Mouse (Mus musculus) heart, postnatal 14 days (tissue): ENCODE measurements around the gene Vti1a. TPM values are rescaled to one million over a fixed set of nuclear protein-coding genes. Genes with fewer than 3 reads are reported as not detected.

Experiments
- DNase-seq, 2 experiments: peaks; one replicate each; pipeline ENCODE4 v3.0.0; 2021 to 2022
- intact Hi-C: fragments of 180-260 bp; cut with DNase I; formaldehyde crosslinking; loops from one replicate; pipeline ENCODE4 v1.15.1; 2025
- total RNA-seq, 2 experiments: library from RNA; stranded (reverse); gene quantifications; 2 replicates each; pipeline ENCODE4 v1.2.3; 2021

Gene Vti1a
- total RNA-seq, 2 experiments from 2014 or later, result 16.0 to 16.7 TPM

DNA sequence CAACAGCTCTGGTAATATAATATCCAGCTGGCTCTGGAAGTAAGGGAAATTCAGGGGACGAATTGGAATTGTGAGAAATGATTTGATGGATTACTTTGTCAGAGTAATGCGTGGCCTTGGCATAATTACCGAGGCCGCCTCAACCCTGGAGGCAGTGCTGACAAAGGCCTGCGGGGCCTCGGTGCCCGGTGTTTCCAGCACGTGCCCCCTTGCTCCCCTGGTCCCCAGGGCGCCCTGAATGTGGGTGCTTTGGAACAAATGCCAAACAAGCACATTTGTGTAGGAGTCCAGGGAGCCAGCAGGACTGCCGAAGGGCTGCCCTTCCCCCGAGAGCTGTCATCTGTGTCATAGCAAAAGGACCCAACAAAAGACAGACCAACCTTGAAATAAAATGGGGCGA is 281.9 kb downstream of the Vti1a start:
- no peak for DNase-seq
- intact Hi-C loops, result no loop called here

DNA sequence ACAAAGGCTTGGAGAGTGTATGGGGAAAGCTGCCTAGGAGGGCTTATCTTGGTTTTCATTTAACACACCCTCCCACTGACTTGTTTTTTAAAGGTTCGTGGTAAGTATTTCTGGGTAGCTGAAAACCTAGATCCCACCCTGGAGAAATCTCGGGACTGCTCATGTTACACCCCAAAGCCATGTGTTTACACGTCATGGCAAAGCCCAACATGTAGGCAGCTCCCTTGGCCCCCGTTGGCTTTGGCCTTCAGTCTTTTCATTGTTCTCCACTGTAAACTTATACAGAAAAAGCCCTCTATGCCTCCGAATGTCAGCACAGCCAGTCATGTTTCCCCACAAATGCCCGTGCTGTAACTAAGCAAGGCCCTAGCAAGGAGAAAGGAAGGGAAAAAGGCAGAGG is 283.0 kb downstream of the Vti1a start:
- no peak for DNase-seq
- intact Hi-C loops, result no loop called here

DNA sequence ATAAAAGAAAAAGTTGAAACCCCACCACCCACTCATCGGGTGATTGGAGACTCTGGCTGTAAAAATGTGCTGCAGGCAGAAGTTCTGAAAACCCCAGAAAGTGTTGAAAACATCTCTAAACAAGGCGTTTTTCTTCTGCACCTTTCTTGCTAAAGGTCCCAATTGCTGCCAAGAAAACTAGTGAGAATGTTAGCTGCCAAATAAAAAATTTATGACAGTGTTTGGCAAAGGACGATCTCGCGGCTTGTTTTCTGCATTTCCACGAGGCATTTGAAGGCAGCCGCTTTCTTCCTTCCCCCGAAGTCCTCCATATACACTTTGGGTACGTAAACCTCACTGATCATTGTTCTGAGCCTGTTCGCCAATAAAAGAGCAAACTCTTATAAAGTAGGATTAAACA is 291.6 kb downstream of the Vti1a start:
- DNase-seq, result no peak
- intact Hi-C loops, result no loop called here

DNA sequence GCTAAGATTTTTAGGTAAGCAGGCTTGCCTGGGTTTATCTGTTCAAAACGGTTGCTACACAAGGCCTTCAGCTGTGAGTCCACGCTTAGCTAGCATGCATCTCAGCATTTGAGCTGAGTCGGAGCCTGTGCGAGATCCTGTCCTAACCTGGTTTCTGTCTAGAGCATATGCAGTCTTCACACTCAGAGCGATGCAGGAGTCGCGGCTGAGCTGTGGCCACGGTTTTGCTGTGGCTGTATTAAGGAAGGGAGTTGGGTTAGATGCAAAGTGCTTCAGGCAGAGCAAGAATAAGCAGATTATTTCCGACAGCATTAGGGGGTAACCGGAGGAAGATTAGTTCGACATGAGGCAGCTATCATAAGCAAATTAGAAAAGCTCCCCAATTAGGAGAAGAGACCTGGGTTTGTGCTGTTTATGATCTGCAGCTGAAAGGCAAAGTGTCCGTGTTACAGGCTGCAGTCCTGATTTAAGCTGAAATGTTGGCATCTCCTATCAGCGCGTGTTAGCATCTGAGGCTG is 292.8 kb downstream of the Vti1a start:
- intact Hi-C loops, result no loop called here
- no peak for DNase-seq

DNA sequence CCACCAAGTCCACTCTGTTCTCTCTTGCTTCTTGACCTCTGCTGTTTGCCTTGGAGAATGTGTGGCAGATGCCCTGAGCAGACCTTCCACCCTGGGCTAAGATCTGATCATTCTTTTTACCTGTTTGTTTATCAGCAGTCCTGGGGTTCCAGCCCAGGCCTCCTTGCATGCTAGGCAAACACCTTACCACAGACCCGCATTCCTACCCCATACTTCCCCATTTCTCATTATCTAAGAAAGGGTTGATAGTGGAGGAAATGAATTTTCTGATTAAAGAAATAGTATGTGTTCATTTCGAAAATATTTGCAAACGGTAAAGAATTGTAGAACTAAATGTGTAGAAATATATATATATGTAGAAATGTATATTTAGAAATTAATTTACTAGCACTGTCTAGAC is 293.7 kb downstream of the Vti1a start:
- DNase-seq, result no peak
- intact Hi-C loops, result no loop called here

DNA sequence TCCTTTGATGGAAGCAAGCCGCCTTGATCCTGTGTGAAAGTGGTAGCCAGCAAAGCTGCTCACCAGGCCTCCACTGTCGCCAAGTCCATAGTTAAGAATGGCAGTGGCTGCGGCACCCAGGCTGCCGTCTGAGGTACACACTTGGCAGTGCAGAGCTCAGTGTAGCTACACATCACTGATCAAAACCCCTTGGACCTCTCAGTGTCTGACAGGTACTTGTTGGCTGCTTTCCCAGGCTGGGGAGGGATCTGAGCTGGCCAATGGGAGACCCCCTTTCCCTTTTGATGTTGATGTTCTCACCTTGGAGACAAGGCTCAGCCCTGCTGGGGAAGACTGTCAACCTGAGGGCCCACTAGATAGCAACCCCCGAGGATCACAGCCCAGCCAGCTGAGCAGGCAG is 299.6 kb downstream of the Vti1a start:
- no peak for DNase-seq
- intact Hi-C loops, result no loop called here

DNA sequence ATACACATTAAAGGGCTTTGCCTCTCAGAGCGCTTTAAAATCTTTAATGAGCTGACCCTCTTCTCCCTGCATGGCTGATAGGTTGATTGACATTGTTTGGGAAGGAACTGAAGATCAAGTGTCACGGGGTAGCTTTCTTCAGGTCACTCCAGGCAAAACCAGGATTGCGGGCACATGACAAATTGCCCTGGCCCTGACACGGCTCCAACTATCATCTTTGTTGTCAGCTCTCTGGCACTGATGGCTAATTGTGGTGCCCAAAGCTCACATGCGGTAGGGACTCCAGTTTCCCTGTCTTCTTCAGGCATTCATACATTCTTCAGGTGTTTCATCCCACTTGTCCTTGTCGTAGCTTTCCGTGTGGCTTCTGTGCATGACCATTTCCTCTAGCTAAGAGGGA is 300.2 kb downstream of the Vti1a start:
- intact Hi-C loops, result no loop called here
- peak in 1 of 2 experiments; percentile 36 for DNase-seq

DNA sequence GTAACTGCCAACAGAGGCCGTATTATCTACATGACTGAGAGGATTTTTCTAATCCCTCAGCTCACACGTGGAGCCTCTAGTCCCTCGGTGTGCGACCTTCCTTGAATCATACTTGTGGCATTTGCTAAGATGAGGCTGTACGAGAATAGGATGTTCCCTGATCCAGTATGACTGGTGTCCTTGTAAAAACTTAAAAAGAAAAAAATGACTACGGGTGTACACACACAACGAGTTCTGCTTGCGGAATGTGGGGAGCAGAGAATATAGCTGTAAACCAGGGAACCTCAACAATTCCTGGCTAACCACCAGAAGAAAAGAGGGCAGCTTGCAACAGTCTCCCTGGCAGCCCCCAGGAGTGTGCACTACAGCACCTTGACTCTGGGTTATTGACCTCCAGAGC is 300.8 kb downstream of the Vti1a start:
- intact Hi-C loops, result no loop called here
- DNase-seq, result no peak

DNA sequence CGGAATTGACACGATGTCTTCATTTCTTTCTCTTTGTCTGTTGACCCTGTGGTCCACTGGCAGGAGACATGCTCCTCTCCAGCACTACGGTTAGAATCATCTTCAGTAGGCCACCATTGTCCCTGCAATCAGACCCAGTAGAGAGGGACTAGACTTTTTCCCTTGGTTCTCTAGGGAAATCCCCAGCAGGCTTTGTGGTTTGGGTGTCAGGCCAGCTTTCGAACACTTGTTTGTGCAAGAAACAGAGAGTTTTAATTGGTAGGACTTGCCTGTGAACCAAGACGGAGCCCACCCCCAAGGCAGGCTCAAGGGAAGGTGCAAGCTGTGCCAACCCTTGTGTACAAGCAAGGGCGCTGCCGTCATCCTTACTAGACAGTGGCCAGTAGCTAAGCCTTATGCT is 302.5 kb downstream of the Vti1a start:
- DNase-seq, result no peak
- intact Hi-C loops, result no loop called here

DNA sequence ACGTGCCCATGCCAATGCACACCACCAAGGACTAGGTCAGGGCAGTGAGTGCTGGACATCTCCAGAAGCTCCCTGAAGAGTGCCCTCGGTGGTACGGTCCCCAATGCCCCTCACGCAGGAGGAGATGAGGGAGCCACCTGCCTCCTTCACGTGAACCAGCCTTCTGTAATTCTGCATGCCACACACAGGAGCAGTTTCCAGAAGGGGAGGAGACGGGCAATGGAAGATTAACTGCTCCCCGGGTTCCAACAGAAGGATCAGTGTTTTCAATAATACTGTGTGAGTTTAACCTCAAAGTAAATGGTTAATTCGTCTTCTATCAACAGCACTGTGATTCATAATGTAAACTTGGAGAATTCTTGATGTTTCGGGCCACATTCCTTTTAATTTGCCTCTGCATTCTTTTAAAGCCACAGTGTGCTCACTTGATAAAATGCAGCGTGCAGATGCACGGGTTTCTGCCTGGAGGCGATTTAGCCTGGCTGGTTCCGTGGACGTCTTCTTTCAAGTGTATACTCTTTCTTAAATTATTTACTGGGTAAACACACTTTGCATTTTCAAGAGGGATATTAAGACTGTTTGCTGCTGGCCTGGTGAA is 304.4 kb downstream of the Vti1a start:
- intact Hi-C loops, result no loop called here
- DNase-seq, result no peak

DNA sequence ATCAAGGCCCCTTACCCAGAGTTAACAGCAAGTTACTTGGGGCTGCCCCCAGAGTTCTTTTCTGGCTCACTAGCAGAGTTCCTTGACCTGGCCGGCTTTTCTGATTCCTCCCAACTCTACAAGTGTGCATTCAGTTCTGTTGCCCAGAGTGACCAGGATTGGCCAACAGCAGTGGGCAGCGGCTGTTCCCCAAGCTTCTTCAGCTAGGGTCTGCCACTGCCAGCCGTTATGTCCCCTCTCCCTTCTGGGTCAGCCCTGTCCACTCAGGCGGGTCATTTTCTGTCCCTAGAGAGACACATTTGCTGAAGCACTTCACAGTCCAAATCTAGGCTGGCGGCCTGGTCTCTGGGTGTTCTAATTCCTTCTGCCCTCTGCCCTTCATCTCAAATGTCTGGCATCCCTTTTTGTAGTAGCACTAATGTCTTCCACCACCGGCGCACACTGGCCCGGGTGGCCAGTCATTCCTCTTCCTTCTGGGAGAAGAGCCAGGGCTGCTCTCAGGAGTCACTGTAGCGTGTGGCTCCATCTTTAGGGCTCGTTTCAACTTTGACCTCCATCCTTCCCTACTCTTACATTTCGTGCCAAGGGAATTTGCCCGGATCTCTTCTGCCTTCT is 305.0 kb downstream of the Vti1a start:
- no peak for DNase-seq
- intact Hi-C loops, result no loop called here

DNA sequence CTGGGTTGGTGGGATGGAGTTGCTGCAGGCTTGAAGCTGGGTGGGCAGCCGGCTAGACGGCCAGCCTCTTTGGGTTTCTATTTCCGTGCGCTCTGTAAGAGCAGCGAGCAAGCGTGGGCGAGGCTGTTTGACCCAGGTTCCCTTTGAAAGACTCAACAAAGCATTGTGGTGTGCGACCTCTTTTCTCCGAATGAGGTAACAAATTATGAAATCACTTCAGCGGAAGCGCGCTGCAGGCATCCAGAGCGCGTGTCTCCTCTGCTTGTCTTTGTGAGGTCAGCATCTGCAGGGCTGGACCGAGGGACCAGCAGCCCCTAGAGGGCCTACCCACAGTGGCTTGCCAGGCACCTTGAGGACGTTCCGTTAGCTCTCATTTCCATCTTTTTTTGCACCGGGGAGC is 306.7 kb downstream of the Vti1a start:
- intact Hi-C loops, result no loop called here
- no peak for DNase-seq

DNA sequence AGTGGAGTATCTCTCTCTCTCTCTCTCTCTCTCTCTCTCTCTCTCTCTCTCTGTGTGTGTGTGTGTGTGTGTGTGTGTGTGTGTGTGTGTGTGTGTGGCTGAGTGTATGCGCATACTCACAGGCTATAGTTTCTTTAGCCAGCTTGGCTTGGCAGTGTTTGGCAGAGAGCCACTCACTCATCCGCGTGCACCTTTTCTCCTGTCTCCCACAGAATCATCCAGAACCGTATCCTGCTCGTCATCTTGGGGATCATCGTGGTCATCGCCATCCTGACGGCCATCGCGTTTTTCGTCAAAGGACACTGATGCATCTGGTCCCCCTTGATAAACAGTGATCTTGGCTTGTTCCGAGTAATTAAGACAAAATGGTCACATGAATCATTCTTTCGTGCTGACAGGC is 307.5 kb downstream of the Vti1a start:
- intact Hi-C loops, result no loop called here
- no peak for DNase-seq

DNA sequence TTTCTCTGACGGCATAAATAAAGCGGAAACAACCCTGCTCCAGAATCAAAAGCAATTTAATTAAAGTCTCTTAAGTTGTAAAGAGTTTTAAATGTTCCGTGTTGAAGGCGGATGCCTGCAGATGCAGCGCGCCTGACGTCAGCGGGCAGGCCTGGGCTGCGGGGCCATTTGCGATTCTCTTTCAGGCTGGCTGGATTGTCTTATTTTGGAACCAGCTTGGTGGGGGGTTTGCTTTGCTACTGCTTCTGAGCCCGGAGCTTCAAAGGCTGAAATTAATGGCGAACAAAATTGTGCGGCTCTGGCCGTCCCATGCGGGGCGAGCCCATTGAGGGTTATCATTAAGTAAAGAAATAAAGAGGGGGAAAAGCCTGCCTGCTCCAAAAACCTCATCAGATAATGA is 310.4 kb downstream of the Vti1a start:
- no peak for DNase-seq
- intact Hi-C loops, result no loop called here

DNA sequence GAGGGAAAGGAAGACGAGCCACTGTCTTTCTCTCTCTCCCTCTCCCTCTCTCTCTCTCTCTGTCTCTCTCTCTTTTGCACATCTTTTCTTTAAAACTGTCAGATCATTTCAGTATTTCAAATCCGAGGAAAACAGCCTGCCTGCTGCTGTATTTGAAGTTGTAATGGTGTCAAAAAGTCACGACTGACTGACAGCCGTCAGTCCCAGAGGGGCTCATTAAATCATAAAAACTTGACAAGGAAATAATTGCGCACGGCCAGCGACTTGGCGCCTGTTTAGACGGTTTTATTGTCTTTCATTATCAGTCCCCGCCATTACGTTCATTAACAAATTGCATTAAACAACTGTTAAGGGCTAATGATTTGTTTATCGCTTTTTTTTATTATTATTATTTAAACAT is 310.9 kb downstream of the Vti1a start:
- intact Hi-C loops, result no loop called here
- DNase-seq, result no peak

DNA sequence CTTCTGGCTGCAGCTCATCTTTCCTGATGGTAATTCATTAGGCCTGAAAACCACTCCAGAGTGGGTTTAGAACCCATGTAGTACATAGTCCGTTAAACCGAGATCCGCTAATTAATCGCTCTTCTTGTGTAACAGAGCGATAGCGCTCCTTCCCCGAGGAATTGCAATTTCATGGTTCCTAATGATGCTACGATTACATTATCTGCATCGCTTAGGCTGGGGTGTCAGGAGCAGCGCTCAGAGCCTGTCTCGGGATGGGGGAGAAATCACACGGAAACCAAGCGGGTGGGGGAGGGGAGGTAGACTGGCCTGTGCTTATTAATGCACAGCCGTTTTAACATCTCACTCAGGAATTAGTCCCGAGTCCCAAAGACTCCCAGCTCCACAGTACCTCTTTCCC is 319.4 kb downstream of the Vti1a start:
- intact Hi-C loops, result no loop called here
- DNase-seq, result no peak

DNA sequence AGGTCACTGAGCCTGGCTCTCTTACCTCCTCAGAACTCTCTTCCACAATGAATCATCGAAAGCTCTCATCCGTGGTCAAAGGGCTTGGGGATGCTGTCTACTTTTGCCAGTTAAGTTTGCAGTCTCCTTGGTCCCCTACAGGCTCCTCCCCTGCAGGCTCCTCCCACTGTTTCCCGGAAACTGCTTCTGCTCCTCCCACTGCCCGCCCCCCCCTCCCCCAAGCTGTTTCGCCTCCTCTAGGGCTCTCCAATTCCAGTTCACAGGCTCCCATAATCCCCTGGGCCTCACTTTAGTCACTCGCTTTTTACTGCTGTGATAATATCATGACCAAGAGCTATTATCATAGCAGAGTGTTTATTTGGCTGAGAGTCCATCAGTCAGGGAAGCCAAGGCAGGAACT is 324.2 kb downstream of the Vti1a start:
- intact Hi-C loops, result loop anchor here (5.0 kb wide), 2 partner anchors 93 to 102 kb away; partner anchors contain the start of gene Tcf7l2
- no peak for DNase-seq

DNA sequence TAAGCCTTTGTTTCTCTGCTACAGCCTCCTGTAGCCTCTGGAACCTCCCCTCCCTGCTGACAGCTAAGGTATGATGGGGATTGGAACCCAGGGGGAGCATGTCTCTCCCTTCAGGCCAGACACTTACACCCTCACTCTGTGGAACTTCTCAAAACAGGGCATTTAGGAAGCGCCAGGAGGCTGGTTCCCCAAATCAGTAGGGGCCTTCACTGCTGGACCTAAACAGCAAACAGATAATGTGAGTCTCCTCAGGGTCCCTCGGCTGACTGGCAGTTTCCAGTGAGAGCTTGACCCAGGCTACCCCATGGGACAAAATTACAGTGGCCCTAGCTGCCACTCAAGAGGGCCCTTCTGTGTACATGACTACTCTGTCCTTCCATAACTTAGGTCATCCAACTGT is 325.8 kb downstream of the Vti1a start:
- no peak for DNase-seq
- intact Hi-C loops, result loop anchor here (5.0 kb wide), 2 partner anchors 95 to 100 kb away; partner anchors contain the start of gene Tcf7l2

DNA sequence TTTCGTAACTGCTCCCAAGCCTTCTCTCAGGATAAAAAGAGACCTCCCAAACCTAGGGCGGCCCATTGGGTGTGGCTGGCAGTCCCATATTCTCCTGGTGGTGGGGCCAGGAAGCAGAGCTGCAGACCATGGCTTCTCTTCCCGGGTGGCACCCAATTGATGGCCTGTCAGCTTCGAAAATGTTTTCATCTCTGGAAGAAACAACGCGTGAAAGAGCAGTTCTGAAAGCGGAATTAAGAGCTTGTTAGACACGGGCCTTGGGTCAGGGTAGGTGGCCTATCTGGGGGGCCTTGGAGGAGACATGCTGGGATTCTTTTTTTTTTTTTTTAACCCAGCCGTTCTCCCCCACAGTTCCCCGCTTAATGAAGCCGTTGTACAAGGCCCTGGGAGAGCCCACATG is 326.3 kb downstream of the Vti1a start:
- intact Hi-C loops, result loop anchor here (5.0 kb wide), 2 partner anchors 95 to 100 kb away; partner anchors contain the start of gene Tcf7l2
- DNase-seq, result no peak

DNA sequence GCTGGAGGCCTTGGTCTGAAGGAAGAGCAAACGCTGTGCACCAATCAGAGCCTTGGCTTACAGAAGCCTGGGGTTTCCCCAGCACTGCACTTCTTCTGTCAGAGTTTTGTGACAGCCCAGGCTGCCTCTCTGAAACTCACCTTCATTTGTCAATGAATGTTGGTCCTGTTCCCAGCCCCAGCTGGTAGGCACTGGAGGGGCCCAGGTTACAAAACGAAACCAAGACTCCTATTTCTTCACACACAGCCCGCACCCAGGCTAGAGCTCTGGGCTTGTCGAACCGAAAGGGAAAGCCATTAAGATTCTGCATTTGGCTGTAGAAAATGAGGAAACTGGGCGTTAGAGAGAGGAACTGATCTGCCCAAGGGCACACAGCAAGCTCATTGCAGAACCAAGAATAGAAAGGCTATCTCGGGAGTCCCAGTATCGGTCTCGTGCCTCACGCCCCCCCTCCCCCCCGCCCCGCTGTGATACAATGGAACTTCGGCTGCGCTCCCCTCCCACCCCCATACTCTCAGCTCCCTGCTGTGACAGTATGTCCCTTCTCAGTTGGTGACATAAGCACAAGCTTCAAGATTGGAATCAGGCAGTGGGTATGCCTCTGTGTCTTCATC is 327.3 kb downstream of the Vti1a start:
- intact Hi-C loops, result loop anchor here (5.0 kb wide), 2 partner anchors 96 to 99 kb away; partner anchors contain the start of gene Tcf7l2
- peak; percentile 51 to 71 for DNase-seq

DNA sequence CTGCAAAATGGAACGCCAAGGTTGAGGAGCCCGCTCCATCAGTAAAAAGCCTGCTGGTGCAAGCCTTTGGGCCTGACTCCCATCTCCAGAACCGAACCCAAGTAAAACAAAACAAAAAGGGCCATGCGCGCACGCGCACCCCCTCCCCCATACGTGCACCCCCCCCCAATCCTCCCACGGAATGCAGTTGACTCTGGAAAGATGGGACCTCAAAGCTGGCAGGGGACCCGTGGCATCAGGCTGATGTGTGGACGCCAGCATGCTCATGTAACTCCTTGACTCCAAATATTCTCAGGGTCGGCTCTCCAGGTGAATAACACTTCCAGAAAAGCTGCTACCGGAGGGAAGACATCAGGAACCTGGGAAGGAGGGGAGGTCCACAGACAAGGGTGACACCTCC is 327.8 kb downstream of the Vti1a start:
- intact Hi-C loops, result loop anchor here (5.0 kb wide), 2 partner anchors 97 to 98 kb away; partner anchors contain the start of gene Tcf7l2
- no peak for DNase-seq

DNA sequence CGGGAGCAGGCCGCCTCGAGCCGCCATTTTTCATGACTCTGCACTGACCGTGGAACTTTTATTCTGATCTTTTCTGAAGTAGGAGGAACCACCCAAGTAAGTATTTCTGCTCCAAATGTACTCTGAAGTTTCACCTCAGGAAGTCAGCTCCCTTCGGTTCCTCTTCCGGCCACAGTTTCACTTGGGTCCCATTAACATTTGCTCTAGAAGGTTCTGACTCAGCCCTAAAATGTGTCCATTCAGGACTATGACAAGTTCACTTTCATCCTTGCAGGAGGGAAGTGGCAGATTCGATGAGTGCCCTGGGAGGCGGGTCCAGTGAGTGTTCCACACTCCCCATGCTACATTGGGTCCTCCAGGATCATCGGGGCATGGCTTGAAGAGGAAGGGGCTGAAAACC is 333.3 kb downstream of the Vti1a start:
- intact Hi-C loops, result no loop called here
- DNase-seq, result no peak
